Comparison of ENCODE assay signal across 8 mouse cellular contexts in genomic region chr13:109116004-109116341, GRCm38 (mm10).
DNase-seq lines count a peak whose midpoint lies in the region; ATAC-seq lines count a peak whose summit lies in the region.

No protein-coding gene starts in this region.

- H3K4me2 ChIP-seq in embryonic facial prominence, embryonic 15.5 days (replicated peaks) = peak overlapping the region; percentile 89
- H3K4me2 ChIP-seq in limb, embryonic 11.5 days (ENCODE audit: low read depth, severe bottlenecking) = peak overlapping the region; percentile 100
- peak overlapping the region; percentile 64 for H3K4me2 ChIP-seq in midbrain, embryonic 14.5 days (ENCODE audit: low read length)

- no peaks in the 10 kb centered on the region for H3K9me3 ChIP-seq in embryonic facial prominence, embryonic 15.5 days (replicated peaks)
- no peaks in the 10 kb centered on the region for H3K9me3 ChIP-seq in limb, embryonic 11.5 days (ENCODE audit: control insufficient read depth, low read length)
- no peaks in the 10 kb centered on the region for H3K9me3 ChIP-seq in midbrain, embryonic 14.5 days (ENCODE audit: control insufficient read depth, low read length)

- peaks cover 39% of the 10 kb centered on the region for H3K27me3 ChIP-seq in embryonic facial prominence, embryonic 15.5 days
- no peaks in the 10 kb centered on the region for H3K27me3 ChIP-seq in limb, embryonic 11.5 days (ENCODE audit: control insufficient read depth, insufficient read depth, low read length)
- no peaks in the 10 kb centered on the region for H3K27me3 ChIP-seq in midbrain, embryonic 14.5 days (ENCODE audit: control insufficient read depth, insufficient read depth, low read length)

- WGBS in embryonic facial prominence, embryonic 15.5 days = under 1% methylated on average over 8 of the region's 8 CpGs
- 2% methylated on average over 8 of the region's 8 CpGs for WGBS in limb, embryonic 11.5 days
- 1% methylated on average over 8 of the region's 8 CpGs for WGBS in midbrain, embryonic 14.5 days

- ATAC-seq in cerebellum, adult (ENCODE audit: insufficient number of reproducible peaks, low FRiP score, low TSS enrichment) = peak; percentile 81
- ATAC-seq in embryonic facial prominence, embryonic 15.5 days (ENCODE audit: insufficient number of reproducible peaks, low FRiP score, low TSS enrichment, low read depth) = no peak
- peak; percentile 74 to 80 for ATAC-seq in hematopoietic stem cell, adult 5-6 weeks (replicated peaks in 1 of 2; ENCODE audit: insufficient read depth in 1 of 2, low FRiP score in 2 of 2, low TSS enrichment in 1 of 2, low read depth in 1 of 2, poor library complexity in 2 of 2, severe bottlenecking in 2 of 2)
- ATAC-seq in limb, embryonic 11.5 days (ENCODE audit: insufficient number of reproducible peaks, low FRiP score, low TSS enrichment, low read depth) = peak; percentile 82
- peak; percentile 40; the same call in 1 of the 2 replicates for ATAC-seq in midbrain, embryonic 14.5 days (ENCODE audit: low FRiP score, low TSS enrichment)

- H3K4me3 ChIP-seq in embryonic facial prominence, embryonic 15.5 days (replicated peaks) = peak overlapping the region; percentile 44
- peak overlapping the region; percentile 42 for H3K4me3 ChIP-seq in limb, embryonic 11.5 days (ENCODE audit: low read depth, low read length)
- H3K4me3 ChIP-seq in midbrain, embryonic 14.5 days (replicated peaks; ENCODE audit: low read depth, low read length) = peak overlapping the region; percentile 65

- DNase-seq in cerebellum, adult 8-10 months = no peak
- peak; percentile 77 for DNase-seq in NIH3T3 (ENCODE audit: low read depth)
- DNase-seq in limb, embryonic 11.5 days (ENCODE audit: low spot score) = peak; percentile 88
- no peak for DNase-seq in midbrain, embryonic 14.5 days
- DNase-seq in right cerebral cortex, postnatal 25 days = no peak

- no peak overlapping the region for H3K27ac ChIP-seq in embryonic facial prominence, embryonic 15.5 days (replicated peaks)
- H3K27ac ChIP-seq in limb, embryonic 11.5 days (replicated peaks; ENCODE audit: low read depth, low read length) = no peak overlapping the region
- no peak overlapping the region for H3K27ac ChIP-seq in midbrain, embryonic 14.5 days (replicated peaks; ENCODE audit: low read depth, low read length)

- no peak overlapping the region for H3K9ac ChIP-seq in embryonic facial prominence, embryonic 15.5 days
- no peak overlapping the region for H3K9ac ChIP-seq in limb, embryonic 11.5 days (ENCODE audit: low read length)
- peak overlapping the region; percentile 68 for H3K9ac ChIP-seq in midbrain, embryonic 14.5 days (replicated peaks; ENCODE audit: low read length)

- no peaks in the 10 kb centered on the region for H3K36me3 ChIP-seq in embryonic facial prominence, embryonic 15.5 days
- H3K36me3 ChIP-seq in limb, embryonic 11.5 days (ENCODE audit: control insufficient read depth, insufficient read depth, low read length) = no peaks in the 10 kb centered on the region
- H3K36me3 ChIP-seq in midbrain, embryonic 14.5 days (ENCODE audit: control insufficient read depth, insufficient read depth, low read length) = no peaks in the 10 kb centered on the region

- peaks cover 16% of the 10 kb centered on the region for H3K4me1 ChIP-seq in embryonic facial prominence, embryonic 15.5 days
- peaks cover 7% of the 10 kb centered on the region for H3K4me1 ChIP-seq in limb, embryonic 11.5 days (ENCODE audit: control insufficient read depth, insufficient read depth, low read length)
- H3K4me1 ChIP-seq in midbrain, embryonic 14.5 days (ENCODE audit: control insufficient read depth, insufficient read depth, low read length) = peaks cover 7% of the 10 kb centered on the region

Comparison
In these comparisons a context has a peak if more than half of its experiments do, and no peak if none do; other contexts are left out.
1. DNase-seq: peak in NIH3T3 (single experiment) and limb, embryonic 11.5 days (single experiment); none in cerebellum, adult 8-10 months (single experiment), midbrain, embryonic 14.5 days (single experiment) and right cerebral cortex, postnatal 25 days (single experiment).
2. Peak in every context shown above with its lines, with median percentiles within 50 percentile points of each other: H3K4me2 ChIP-seq and H3K4me3 ChIP-seq.